Mouse (Mus musculus) brain, embryonic 18.5 days (tissue): ENCODE data around the gene Adamts15.

ENCODE experiments used
- DNase-seq: peaks from one replicate; pipeline ENCODE4 v3.0.0-alpha.2; 2012; ENCODE audit warnings: low read depth, low spot score

Gene Adamts15

DNA sequence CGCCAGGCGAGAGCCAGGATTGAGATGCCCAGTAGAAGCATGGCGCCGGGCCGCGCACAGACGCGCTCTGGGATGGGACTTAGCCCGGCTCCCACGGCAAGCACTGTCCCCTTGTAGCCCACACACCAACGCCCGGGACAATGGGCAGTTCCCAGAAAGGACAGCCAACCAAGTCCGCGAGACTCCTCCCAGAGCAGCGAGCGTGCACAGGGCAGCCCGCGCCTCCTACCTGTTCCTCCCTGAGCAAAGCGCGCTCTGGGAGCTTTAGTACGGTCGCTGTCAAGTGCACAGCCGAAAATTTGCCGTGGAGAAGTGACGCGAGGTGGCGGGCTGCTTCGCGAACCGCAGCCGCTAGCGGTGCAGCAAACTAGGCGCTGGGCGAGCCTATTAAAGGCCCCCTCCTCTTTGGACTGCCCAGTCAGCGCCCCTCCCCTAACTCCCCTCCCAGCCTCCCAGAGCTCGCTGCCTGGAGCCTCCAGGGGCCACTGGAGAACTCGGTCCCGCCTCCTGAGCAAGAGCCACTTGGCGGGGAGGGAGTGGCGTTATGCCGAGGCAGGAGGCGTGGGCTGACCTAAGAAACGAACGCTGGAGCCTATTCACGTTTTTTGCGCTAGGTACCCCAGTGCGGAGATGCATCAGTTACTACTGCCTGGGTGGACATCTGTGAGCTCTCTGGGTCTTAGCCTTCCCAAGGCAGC, at the start of gene Adamts15:
Gene Adamts15, minus strand, starts transcription at position 256 of the 698 bp plus-strand sequence.
- DNase-seq: no peak

DNA sequence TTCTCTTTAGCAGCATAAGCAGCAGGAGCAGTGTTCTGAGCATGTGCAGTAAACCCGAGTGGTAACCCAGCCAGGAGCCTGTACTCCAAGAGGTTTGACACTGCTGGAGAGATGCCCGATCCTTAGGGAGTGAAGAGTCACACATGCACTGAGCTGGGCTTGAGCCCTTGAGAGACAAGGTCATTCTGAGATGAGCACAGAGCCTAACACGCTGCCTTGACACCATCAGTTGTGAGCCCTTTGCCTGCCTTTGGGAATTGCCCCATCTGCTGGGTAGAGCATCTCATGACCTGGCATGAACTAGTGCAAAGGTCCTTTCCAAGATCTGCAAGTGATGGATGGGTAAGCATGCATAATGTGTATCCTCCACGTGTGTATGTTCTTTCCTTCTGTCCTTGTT, 49.7 kb upstream of the Adamts15 start:
- no peak for DNase-seq

DNA sequence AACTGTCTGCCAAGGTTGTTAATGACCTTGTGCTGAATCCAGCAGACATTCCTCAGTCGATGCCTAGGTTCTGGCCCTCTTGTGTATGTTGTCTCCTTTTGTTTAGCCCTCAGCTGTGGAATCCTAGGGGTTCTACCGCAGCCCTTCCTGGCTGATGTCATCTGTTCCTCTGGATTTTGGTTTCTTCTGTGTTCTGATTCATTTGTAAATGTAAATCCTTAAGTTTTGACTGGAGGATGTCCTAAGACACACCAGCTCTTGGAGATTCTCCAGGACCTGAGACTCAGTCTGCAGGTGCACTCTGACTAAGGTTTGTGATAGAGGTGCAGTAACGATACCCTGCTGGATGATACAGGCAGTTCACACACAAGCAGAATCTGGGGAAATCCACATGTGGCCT, 47.7 kb upstream of the Adamts15 start:
- DNase-seq: no peak

DNA sequence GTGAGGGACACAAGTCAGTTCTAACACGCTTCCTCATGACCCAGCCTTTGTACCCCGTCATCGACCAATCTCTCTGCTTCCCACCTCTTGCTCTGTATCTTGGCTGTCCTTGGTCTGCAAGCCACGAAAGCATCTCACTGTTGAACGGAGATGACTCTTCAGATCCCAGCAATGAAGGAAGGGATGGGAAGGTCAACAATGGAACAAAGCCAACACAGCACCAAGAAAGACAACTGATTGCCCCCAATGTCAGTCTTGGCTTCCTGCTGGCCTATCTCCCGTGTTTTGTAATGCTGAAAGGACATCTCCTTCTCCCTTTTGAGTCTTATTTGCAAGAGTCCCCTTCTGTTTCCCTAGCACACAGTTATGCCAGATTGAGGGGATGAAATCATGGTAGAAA, 45.9 kb upstream of the Adamts15 start:
- no peak for DNase-seq

DNA sequence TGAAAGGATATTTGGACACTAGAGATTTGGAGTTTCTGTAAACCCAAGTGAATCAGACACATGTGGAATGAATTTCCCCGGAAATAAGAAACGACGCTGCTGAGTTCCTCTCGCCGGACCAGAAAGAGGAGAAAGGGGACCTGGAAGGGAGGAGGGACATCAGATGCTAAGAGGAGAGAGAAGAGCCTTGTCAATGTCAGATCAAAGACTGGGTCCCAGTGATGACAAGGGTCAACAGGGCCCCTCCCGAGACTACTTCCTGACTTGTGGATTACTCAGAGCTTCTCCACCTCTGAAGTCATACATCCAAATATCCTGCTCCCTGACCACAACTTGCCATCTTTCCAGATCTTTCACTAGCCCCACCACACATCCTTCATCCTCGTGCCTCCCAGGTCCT, 44.6 kb upstream of the Adamts15 start:
- no peak for DNase-seq

DNA sequence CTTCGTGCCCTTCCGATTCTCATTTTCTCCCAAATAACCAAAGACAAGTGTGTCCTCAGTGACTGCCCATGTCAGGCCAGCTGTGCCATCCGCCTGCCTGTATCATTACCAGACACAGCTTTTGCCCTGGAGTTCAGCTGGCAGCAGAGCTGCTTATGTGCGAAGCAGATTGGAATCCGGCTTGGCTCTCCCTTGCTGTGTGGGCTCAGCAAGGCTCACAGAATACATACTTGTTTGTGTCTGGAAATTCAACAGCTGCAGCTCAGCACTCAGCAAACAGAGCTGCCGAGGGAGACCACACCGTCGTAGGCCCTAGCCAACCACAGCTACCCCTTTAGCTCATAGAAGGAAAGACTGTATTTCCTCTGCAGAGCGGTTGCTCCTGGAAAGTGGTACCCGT, 42.4 kb upstream of the Adamts15 start:
- DNase-seq: no peak

DNA sequence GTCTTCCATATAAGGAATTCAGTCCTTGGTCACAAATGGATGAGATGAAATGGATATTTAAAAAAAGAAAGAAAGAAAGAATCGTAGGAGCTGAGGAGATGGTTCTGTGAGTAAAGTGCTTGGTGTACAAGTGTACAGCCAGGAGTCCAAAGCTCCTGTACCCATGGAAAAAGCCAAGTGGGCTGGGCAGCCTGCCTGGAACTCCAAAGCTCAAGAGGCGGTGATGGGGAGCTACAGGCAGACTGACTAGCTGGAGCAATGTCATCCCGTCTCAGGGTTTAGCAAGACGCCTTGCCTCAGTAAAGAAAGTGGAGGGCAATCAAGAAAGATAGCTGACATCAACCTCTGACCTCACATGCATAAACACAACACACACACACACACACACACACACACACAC, 41.5 kb upstream of the Adamts15 start:
- no peak for DNase-seq

DNA sequence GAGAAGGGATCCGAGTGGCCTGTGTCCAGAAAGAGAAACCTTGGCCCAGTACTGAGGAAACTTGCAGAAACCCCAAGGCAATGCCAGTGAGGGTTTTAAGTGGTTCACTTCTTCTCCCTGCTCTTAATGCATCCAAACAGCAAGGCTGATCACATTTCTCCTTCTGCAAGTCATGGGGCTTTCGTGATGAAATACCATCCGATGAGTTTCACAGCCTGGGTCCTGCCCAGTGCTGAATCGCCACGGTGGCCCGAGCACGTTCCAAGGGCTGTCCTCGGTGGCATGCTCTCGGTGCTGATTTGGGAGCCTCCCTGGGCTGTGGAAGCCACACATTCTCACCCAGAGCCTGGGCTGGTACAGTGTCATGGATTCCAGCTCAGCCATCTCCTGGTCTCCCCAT, 33.0 kb upstream of the Adamts15 start:
- no peak for DNase-seq

DNA sequence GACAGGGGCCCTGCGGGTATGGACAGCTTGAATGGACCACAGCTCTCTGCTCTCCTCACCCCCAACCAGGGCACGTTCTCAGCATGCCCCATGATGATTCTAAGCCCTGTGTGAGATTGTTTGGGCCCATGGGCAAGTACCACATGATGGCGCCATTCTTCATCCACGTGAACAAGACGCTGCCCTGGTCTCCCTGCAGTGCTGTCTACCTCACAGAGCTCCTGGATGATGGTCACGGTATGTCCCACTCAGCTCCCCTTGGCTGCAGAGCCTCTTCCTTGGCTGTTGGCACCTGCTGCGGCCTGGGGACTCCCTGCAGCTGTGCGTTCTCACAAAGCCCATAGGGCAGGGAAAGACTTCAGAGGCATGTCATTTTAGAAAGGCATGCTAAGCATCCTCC, 31.0 kb upstream of the Adamts15 start:
- no peak for DNase-seq

DNA sequence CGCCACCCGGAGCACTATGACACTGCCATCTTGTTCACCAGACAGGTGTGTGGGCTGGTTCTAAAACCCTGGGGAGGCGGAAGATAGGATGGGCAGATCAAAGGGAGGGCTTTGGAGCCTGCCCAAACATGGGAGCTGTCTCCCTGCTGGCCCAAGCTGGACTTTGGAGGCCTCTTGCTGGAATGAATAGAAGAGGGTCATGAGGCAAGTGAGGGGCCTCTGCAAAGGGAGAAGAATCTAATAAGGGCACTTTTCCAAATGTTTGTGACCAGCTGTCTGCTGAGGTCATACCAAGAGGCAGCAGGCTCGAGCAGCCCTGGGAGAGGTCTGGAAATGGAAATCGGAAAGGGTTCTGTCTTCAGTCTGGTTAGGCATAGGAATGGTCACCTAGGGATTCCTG, 29.2 kb upstream of the Adamts15 start:
- DNase-seq: no peak

DNA sequence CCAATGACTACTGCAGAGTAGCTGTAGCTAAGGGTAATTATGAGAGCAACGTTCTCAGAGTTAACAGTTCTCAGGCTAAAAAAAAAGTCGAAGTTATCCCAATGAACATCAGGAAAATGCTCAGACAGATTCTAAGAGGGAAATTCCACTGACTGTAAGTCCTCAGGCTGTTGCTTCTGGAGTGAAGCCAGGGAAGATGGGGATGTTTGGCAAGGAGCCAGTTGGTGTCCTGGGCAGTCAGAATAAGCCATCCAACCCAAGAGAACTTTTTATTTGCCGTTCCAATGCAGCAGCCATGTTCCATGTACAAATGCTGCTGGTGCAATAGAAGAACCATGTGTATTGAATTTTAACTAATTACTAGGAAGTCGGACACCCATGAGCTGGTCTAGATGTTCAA, 28.3 kb upstream of the Adamts15 start:
- no peak for DNase-seq

DNA sequence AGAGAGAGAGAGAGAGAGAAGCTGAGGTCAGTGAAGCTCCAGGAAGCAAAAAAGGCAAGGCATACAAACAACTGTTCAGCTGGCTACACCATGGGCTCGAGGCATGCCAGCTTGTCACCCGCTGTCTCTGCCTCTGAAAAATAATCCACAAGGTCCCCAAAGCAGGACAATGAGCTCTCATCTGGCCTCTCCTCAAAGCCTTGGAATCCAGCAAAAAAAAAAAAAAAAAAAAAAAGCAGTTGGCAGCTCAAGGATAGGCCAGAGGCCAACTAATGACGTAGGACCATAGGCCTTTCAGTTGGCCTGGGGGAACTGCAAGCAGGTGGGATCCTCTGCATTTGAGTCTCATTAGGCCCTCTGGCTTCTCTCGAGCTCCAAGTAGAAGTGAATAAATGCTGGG, 27.7 kb upstream of the Adamts15 start:
- DNase-seq: no peak

DNA sequence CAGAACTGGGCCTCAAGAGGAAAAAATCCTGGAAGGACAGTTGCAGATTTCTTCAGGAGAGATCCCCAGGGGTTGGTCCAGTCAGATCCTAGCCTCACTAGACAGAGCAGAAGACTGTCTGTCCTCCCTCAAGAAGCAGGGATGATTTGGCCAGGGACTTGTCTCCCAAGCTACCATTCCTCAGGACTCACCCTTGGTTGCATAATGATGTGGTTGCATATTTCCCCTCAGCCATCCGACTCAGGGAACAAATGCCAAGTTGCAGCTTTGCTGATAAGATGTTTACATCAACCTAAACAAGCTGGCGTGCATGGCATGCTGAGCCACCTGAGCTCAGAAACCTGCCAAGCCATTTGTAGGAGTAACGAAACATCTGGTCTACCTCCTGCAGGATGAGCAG, 27.2 kb upstream of the Adamts15 start:
- DNase-seq: no peak

DNA sequence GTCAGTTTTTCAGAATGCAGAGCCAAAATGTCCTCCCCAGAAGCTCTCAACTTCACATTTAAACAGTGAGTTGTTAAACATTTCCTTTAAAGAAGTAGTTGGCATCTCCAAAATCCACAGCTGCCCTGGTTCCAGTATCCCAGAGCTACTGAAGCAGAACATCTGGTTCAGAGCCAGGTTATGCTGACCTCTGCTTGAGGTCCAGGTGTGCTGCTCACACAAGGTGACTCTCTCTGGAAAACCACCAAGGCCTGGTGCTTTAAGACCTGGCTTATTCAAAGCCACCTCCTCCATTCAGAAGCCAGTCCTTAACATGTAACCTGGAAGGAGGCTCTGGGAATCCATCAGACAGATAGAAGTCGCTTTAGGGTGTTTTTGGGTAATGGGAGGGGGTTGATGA, 23.0 kb upstream of the Adamts15 start:
- no peak for DNase-seq

DNA sequence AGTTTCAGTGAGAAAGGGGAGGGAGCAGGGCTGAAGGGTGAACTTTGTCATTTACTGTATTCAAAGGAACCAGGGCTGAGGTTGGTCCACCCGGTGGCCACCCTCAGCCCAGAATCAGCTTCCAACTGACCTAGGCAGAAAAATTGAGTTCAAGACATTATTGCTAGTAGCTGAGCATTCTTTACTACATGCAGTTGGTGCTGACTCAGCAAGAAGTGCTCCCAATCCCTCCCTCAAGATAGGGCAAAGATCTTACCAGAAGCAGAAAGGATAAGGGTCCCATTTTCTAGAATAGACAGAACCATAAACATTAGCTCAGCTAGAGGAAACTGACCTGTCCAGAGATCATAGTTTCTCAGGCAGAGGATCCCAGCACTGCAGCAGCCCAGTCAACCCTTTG, 22.0 kb upstream of the Adamts15 start:
- DNase-seq: no peak

DNA sequence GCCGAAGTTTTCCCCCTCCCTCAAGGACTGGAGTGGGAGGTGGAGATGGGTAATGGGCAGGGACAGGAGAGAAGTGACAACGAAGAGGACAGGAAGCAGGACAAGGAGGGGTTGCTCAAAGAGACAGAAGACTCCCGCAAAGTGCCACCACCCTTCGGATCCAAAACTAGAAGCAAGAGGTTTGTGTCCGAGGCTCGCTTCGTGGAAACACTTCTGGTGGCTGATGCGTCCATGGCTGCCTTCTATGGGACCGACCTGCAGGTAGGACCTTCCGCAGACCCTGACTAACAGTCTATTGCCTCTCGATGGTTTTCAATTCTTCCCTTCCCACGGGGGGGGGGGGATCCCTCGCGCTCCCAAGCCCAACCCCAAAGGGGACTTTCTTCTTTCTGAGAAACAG, 21.1 kb upstream of the Adamts15 start:
- DNase-seq: no peak

DNA sequence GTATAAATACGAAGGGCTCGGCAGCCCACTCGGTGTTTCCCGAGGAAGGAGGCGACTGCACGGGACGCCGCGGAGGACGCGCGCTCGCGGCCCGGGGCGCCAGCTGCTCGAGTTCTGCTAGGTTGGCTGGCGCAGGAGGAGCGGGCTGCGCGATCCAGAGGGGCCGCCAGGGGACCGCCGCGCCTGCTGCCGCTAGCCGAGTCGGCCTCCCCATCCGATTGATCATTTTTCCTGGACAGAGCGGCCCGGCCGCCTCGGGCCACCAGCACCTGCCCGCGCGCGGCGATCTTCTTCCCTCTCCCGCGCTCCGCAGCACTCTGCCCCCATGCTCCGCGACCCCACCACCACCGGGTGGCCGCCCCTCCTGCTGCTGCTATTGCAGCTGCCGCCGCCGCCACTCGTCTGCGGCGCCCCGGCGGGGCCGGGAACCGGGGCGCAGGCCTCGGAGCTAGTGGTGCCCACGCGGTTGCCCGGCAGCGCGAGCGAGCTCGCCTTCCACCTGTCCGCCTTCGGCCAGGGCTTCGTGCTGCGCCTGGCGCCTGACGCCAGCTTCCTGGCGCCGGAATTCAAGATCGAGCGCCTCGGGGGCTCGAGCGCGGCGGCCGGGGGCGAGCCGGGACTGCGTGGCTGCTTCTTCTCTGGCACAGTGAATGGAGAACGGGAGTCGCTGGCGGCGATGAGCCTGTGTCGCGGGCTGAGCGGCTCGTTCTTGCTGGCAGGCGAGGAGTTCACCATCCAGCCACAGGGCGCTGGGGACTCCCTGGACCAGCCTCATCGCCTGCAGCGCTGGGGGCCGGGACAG, 20.5 kb upstream of the Adamts15 start, which contains the start of gene Adamts8:
Gene Adamts8, plus strand, starts transcription at position 51 of the 802 bp plus-strand sequence.
- no peak for DNase-seq

DNA sequence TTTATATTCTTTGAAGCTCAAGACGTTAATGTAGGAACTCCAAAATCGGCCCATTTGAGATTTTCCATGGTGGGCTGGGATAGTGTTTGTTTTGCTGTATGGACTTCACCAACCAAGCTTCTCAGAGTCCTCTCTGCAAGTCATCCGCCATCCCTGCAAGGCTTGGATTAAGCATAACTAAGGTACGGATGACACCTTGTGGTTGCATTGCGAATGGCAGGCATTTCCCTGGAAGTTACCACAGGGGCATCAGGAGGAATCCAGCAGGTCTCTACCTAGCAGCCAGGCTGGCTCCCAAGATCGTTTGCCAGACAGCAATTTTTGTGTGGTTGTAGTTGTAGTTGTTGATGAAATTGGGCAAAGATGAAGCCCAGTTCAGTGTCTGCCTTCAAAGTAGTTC, 18.1 kb upstream of the Adamts15 start:
- peak; percentile 70 for DNase-seq

DNA sequence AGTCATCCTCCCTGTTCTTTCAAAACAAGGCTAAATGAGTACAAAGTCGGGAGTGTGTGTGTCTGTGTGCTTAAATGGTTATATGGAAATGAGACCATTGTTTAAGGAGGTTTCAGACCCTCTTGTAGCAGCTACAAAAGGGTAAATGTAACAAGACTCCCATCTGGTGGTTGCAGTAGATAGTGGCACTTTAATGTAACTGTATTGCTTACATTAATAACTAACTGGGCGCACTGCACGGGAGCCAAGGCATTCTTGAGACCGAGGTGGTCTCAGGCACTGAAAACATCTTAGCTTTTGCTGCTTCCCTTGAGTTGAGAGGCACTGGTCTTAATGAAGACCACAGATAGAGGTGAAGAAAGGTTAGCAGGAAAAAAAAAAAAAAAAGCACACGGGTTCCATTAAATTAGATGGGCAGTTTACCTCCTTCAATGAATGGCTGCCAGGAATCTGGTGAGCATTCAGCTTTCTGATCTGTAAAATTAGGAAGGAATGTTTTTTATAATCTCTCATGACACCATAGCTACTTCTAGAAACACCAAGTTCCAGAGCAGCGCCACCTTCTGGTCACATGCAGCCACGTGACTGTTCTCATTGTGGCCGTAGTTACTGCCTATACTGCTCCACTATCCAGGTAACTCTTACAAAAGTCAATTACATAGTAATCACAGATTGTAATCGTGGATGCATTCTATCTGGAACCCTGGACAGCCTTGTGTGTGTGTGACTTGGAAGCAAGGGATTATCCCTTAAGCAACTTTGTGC, 14.6 kb upstream of the Adamts15 start:
- DNase-seq: no peak

DNA sequence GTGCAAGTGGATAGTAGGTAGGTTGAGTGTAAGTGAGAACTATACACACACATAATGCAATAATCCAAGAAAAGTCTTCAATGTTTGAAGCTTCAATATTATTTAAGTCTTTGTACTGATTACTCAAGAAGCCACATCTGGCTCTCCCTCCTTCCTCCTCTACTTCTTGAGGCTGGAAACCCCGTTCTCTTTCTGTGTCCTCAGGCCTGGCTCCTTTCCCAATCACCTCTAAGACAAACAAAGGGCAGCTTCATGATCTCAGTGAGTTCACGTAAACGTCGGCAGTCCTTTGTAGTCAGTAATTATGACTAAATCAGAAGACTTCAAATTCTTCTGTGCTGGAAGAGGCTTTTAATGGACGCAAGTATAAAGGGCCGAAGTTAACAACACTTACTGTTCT, 12.6 kb upstream of the Adamts15 start:
- no peak for DNase-seq

DNA sequence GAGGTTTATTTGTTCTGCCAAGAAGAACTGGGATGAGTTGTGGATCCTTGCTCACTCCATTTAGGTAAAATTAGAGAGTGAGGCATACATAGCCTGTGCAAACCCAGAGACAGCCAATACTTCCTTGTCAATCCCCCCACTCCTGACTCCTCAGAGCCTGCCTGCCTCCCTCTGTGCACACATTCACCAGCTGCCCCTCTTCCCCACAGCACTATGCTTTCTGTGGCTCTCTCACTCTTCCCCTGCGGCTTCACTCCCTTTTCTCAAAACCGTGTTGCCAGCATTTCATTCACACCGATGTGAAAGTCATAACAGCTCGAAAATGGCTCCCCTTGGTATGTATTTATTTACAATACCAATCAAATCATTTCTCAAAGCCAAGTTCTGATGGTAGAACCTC, 10.1 kb upstream of the Adamts15 start:
- DNase-seq: no peak

DNA sequence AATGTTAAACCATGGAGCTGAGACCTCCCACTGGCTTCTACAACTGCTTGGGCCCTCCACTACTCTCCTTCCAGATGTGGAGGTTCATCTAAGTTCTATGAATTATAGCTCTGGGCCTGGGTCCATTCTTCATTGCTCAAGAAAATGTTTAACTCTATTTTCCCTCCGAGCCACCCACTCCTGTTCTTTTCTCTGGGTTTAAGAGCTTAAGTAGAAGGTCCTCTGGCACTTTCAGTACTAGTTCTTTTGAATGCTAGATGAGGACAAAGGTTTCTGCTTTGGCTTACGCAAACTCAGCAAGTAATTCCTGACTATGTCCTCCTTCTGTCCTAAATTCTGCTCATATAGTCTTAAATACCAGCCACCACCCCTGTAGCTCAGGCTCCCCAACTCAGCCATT, 6.5 kb upstream of the Adamts15 start:
- no peak for DNase-seq
